Mouse (Mus musculus): ENCODE data around the gene Slc44a5. TPM values are rescaled to one million over a fixed set of nuclear protein-coding genes. Genes with fewer than 3 reads are reported as not detected.

The Slc44a5 gene
- polyA plus RNA-seq, 1 experiment from 2014 or later: 1.1 TPM

DNA sequence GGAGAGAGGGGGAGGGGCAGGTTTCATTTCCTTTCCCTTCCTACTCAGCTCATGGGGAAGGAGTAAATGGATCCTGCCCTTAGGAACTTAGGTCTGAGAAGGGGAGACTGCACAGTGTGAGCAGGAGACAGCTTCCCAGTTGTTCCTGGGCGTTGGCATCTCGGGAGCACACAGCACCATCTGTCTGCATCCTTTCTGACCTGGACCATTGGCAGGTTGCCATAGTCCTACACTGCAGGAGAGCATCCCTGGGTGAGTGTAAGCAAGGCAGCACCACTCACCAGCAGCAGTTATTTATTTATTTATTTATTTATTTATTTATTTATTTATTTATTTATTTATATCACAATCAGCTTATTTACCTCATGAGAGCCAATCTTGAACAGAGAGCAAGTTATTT, 12.4 kb upstream of the Slc44a5 start:
- peak; percentile 52; the same call in 1 of the 2 replicates for ATAC-seq (ENCODE audit: insufficient read depth, low FRiP score)
- Histone ChIP-seq H3K27ac (ENCODE audit: low read length) (no peak overlapping the region), H3K9me3 (replicated peaks; ENCODE audit: control insufficient read depth, low read length) (no peaks in the 10 kb centered on the region), H3K36me3 (ENCODE audit: control insufficient read depth, insufficient read depth, low read length) (no peaks in the 10 kb centered on the region), H3K4me3 (replicated peaks; ENCODE audit: low read length) (no peak overlapping the region), H3K4me1 (ENCODE audit: control insufficient read depth, insufficient read depth, low read length) (no peaks in the 10 kb centered on the region), H3K9ac (ENCODE audit: low read length) (no peak overlapping the region), H3K4me2 (ENCODE audit: low read depth, low read length) (no peak overlapping the region), H3K27me3 (ENCODE audit: control insufficient read depth, insufficient read depth, low read length) (no peaks in the 10 kb centered on the region)
- 59% methylated on average over 2 of the region's 2 CpGs for WGBS

GRCm38 (mm10) chr3:153961632-153962389, 11.4 kb upstream of the Slc44a5 start:
- 70% methylated on average over 6 of the region's 6 CpGs for WGBS
- H3K27ac ChIP-seq (ENCODE audit: low read length): no peak overlapping the region

DNA sequence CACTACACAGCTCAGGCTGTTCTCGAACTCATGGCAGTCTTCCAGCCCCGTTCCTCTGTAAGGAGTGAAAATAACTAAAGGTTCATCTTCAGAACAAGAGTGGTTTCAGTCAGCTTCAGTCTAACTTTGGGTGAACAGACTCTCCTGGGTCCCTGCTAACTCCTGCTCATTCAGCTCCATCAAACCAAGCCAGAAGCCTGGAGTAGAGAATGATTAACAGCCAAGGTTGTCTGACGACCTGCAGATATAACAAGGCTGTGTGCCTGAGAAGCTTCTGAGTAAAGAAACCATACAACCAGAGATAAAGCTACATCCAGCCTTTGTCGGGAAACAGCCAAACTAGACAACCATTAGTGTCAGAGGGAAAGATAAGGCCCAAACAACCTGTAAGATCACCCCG, 5.8 kb upstream of the Slc44a5 start:
- WGBS: 52% methylated on average over 5 of the region's 5 CpGs
- Histone ChIP-seq H3K27ac (ENCODE audit: low read length) (no peak overlapping the region), H3K4me3 (replicated peaks; ENCODE audit: low read length) (no peak overlapping the region), H3K9me3 (replicated peaks; ENCODE audit: control insufficient read depth, low read length) (no peaks in the 10 kb centered on the region), H3K4me1 (ENCODE audit: control insufficient read depth, insufficient read depth, low read length) (no peaks in the 10 kb centered on the region), H3K9ac (ENCODE audit: low read length) (no peak overlapping the region), H3K36me3 (ENCODE audit: control insufficient read depth, insufficient read depth, low read length) (no peaks in the 10 kb centered on the region), H3K27me3 (ENCODE audit: control insufficient read depth, insufficient read depth, low read length) (no peaks in the 10 kb centered on the region), H3K4me2 (ENCODE audit: low read depth, low read length) (no peak overlapping the region)
- ATAC-seq (ENCODE audit: insufficient read depth, low FRiP score): no peak

More at GRCm38 (mm10) chr3:153961632-153962389, 11.4 kb upstream of the Slc44a5 start:
- Histone ChIP-seq H3K4me2 (ENCODE audit: low read depth, low read length) (no peak overlapping the region), H3K36me3 (ENCODE audit: control insufficient read depth, insufficient read depth, low read length) (no peaks in the 10 kb centered on the region), H3K9me3 (replicated peaks; ENCODE audit: control insufficient read depth, low read length) (no peaks in the 10 kb centered on the region), H3K4me1 (ENCODE audit: control insufficient read depth, insufficient read depth, low read length) (no peaks in the 10 kb centered on the region), H3K27me3 (ENCODE audit: control insufficient read depth, insufficient read depth, low read length) (no peaks in the 10 kb centered on the region), H3K4me3 (replicated peaks; ENCODE audit: low read length) (no peak overlapping the region), H3K9ac (ENCODE audit: low read length) (no peak overlapping the region)
- no peak for ATAC-seq (ENCODE audit: insufficient read depth, low FRiP score)

GRCm38 (mm10) chr3:153968549-153968948, 4.7 kb upstream of the Slc44a5 start:
- peaks cover under 1% of the 10 kb centered on the region; the same call in 1 of the 2 replicates for H3K4me1 ChIP-seq (ENCODE audit: control insufficient read depth, insufficient read depth, low read length)
- H3K9me3 ChIP-seq (replicated peaks; ENCODE audit: control insufficient read depth, low read length): no peaks in the 10 kb centered on the region
- H3K4me2 ChIP-seq (ENCODE audit: low read depth, low read length): no peak overlapping the region
- no peaks in the 10 kb centered on the region for H3K36me3 ChIP-seq (ENCODE audit: control insufficient read depth, insufficient read depth, low read length)
- no peak for ATAC-seq (ENCODE audit: insufficient read depth, low FRiP score)
- no peak overlapping the region for H3K27ac ChIP-seq (ENCODE audit: low read length)
- no peak overlapping the region for H3K9ac ChIP-seq (ENCODE audit: low read length)
- 50% methylated on average over 4 of the region's 4 CpGs for WGBS
- no peak overlapping the region for H3K4me3 ChIP-seq (replicated peaks; ENCODE audit: low read length)
- peaks cover 5% of the 10 kb centered on the region; the same call in 1 of the 2 replicates for H3K27me3 ChIP-seq (ENCODE audit: control insufficient read depth, insufficient read depth, low read length)

DNA sequence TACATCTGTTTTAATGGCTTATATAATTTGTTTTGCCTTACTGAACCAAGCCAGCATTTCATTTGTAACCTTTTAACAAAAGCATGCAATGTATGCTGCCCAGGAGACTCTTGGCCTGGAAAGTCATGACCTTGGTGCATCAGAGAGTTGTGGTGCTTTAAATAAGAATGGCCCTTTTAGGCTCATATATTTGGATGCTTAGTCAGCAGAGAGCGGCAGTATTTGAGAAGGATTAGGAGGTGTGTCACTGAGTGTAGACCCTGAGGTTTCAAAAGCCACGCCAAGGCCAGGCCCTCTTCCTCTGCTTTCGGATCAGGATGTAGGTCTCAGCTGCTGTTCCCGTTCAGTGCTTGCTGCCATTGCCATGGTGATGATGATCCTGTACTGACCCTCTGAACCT, 3.8 kb upstream of the Slc44a5 start:
- no peak for ATAC-seq (ENCODE audit: insufficient read depth, low FRiP score)
- 83% methylated on average over 4 of the region's 4 CpGs for WGBS
- peaks cover 9% of the 10 kb centered on the region; the same call in 1 of the 2 replicates for H3K4me1 ChIP-seq (ENCODE audit: control insufficient read depth, insufficient read depth, low read length)

DNA sequence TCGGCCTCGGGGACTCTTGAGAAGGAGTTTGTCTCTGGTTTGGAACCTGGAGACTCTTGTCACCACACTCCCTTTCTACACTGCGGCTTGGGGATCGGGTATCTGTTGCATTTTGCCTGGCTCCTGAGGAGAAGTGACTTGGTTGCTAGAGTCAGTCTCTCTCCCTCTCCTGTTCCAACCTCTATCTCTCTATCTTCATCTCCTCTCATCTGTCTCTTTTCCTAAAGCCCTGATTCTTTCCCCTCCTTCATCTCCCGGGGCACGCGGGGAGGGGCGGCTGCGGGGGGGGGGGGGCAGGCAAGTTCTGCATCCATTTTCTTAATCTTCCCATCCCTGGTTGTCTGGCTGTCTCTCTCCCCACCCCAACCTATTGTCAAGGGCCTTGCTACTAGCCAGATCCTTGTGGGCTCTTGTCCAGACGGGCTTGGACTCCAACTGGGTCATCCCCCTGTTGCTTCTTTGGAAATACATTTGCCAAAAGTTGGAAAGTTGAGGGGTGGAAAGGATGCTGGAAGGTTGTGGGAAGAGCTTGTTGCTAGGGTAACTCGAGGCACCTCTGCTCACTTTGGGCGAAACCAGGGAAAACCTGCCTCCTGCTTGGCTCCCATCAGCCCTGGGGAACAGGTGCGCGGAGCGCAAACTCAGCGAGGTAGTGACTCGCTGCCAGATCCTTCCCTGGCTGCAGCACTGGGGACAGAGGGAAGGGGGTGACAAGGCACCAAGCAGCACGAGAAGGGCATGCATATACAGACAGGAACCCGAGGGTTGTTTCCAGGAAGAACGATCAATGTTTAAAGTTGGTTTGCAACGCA, 919 bp downstream of the Slc44a5 start:
- WGBS: 7% methylated on average over 21 of the region's 21 CpGs
- H3K9me3 ChIP-seq (replicated peaks; ENCODE audit: control insufficient read depth, low read length): no peaks in the 10 kb centered on the region
- H3K27ac ChIP-seq (ENCODE audit: low read length): no peak overlapping the region
- peak overlapping the region; percentile 91 for H3K4me2 ChIP-seq (ENCODE audit: low read depth, low read length)
- peak overlapping the region; percentile 57 for H3K4me3 ChIP-seq (replicated peaks; ENCODE audit: low read length)
- no peak for ATAC-seq (ENCODE audit: insufficient read depth, low FRiP score)
- H3K36me3 ChIP-seq (ENCODE audit: control insufficient read depth, insufficient read depth, low read length): no peaks in the 10 kb centered on the region
- peaks cover 22% of the 10 kb centered on the region for H3K27me3 ChIP-seq (ENCODE audit: control insufficient read depth, insufficient read depth, low read length)
- peaks cover 10% of the 10 kb centered on the region; the same call in 1 of the 2 replicates for H3K4me1 ChIP-seq (ENCODE audit: control insufficient read depth, insufficient read depth, low read length)
- peak overlapping the region; percentile 69 for H3K9ac ChIP-seq (ENCODE audit: low read length)

More for the DNA sequence above, 3.8 kb upstream of the Slc44a5 start:
- H3K9me3 ChIP-seq (replicated peaks; ENCODE audit: control insufficient read depth, low read length): no peaks in the 10 kb centered on the region
- H3K27me3 ChIP-seq (ENCODE audit: control insufficient read depth, insufficient read depth, low read length): peaks cover 13% of the 10 kb centered on the region
- no peak overlapping the region for H3K4me3 ChIP-seq (replicated peaks; ENCODE audit: low read length)
- no peak overlapping the region for H3K4me2 ChIP-seq (ENCODE audit: low read depth, low read length)
- H3K9ac ChIP-seq (ENCODE audit: low read length): no peak overlapping the region
- H3K27ac ChIP-seq (ENCODE audit: low read length): no peak overlapping the region
- H3K36me3 ChIP-seq (ENCODE audit: control insufficient read depth, insufficient read depth, low read length): no peaks in the 10 kb centered on the region

GRCm38 (mm10) chr3:153975060-153975459, 1.8 kb downstream of the Slc44a5 start:
- H3K4me1 ChIP-seq (ENCODE audit: control insufficient read depth, insufficient read depth, low read length): peaks cover 10% of the 10 kb centered on the region; the same call in 1 of the 2 replicates
- H3K9ac ChIP-seq (ENCODE audit: low read length): no peak overlapping the region
- no peak overlapping the region for H3K4me3 ChIP-seq (replicated peaks; ENCODE audit: low read length)
- no peak for ATAC-seq (ENCODE audit: insufficient read depth, low FRiP score)
- no peak overlapping the region for H3K4me2 ChIP-seq (ENCODE audit: low read depth, low read length)
- peaks cover 22% of the 10 kb centered on the region for H3K27me3 ChIP-seq (ENCODE audit: control insufficient read depth, insufficient read depth, low read length)
- WGBS: 20% methylated on average over 6 of the region's 6 CpGs
- no peaks in the 10 kb centered on the region for H3K9me3 ChIP-seq (replicated peaks; ENCODE audit: control insufficient read depth, low read length)
- no peak overlapping the region for H3K27ac ChIP-seq (ENCODE audit: low read length)
- H3K36me3 ChIP-seq (ENCODE audit: control insufficient read depth, insufficient read depth, low read length): no peaks in the 10 kb centered on the region

- Histone ChIP-seq H3K36me3 (ENCODE audit: control insufficient read depth, insufficient read depth, low read length) (no peaks in the 10 kb centered on the region), H3K4me1 (ENCODE audit: control insufficient read depth, insufficient read depth, low read length) (peaks cover 10% of the 10 kb centered on the region; the same call in 1 of the 2 replicates), H3K9me3 (replicated peaks; ENCODE audit: control insufficient read depth, low read length) (no peaks in the 10 kb centered on the region), H3K4me3 (replicated peaks; ENCODE audit: low read length) (no peak overlapping the region), H3K27me3 (ENCODE audit: control insufficient read depth, insufficient read depth, low read length) (peaks cover 22% of the 10 kb centered on the region), H3K9ac (ENCODE audit: low read length) (no peak overlapping the region), H3K27ac (ENCODE audit: low read length) (no peak overlapping the region), H3K4me2 (ENCODE audit: low read depth, low read length) (no peak overlapping the region)
- 70% methylated on average over 7 of the region's 7 CpGs for WGBS
- ATAC-seq (ENCODE audit: insufficient read depth, low FRiP score): no peak
Measured at GRCm38 (mm10) chr3:153975791-153976190, 2.6 kb downstream of the Slc44a5 start.

- Histone ChIP-seq H3K36me3 (ENCODE audit: control insufficient read depth, insufficient read depth, low read length) (no peaks in the 10 kb centered on the region), H3K9ac (ENCODE audit: low read length) (no peak overlapping the region), H3K27ac (ENCODE audit: low read length) (no peak overlapping the region), H3K27me3 (ENCODE audit: control insufficient read depth, insufficient read depth, low read length) (no peaks in the 10 kb centered on the region; the same call in 1 of the 2 replicates), H3K9me3 (replicated peaks; ENCODE audit: control insufficient read depth, low read length) (no peaks in the 10 kb centered on the region), H3K4me1 (ENCODE audit: control insufficient read depth, insufficient read depth, low read length) (no peaks in the 10 kb centered on the region), H3K4me2 (ENCODE audit: low read depth, low read length) (no peak overlapping the region), H3K4me3 (replicated peaks; ENCODE audit: low read length) (no peak overlapping the region)
- 67% methylated on average over 2 of the region's 2 CpGs for WGBS
- no peak for ATAC-seq (ENCODE audit: insufficient read depth, low FRiP score)
Measured at GRCm38 (mm10) chr3:153980611-153981010, 7.4 kb downstream of the Slc44a5 start.
